Mouse (Mus musculus): ENCODE measurements at regions not wholly inside any gene's neighbourhood (a gene's known extent, or its start where the extent isn't known, plus 50 kb on each side); places are given as distances from the start of the nearest gene placed in this dataset.

GRCm38 (mm10) chr11:64746146-64746545 lies 232.7 kb upstream of the Elac2 start:
- H3K27me3 ChIP-seq: no peaks in the 10 kb centered on the region
- no peak overlapping the region for H3K27ac ChIP-seq
- no peak overlapping the region for H3K4me3 ChIP-seq
- ATAC-seq (ENCODE audit: borderline replicate concordance, extremely low read depth, low FRiP score, low TSS enrichment): no peak
- no peak overlapping the region for H3K4me2 ChIP-seq
- H3K9ac ChIP-seq: no peak overlapping the region
- WGBS: 57% methylated on average over 6 of the region's 6 CpGs
- H3K36me3 ChIP-seq: no peaks in the 10 kb centered on the region
- H3K4me1 ChIP-seq: no peaks in the 10 kb centered on the region
- no peaks in the 10 kb centered on the region for H3K9me3 ChIP-seq

GRCm38 (mm10) chr11:64749976-64750375 lies 228.9 kb upstream of the Elac2 start:
- no peaks in the 10 kb centered on the region for H3K36me3 ChIP-seq
- H3K4me2 ChIP-seq: no peak overlapping the region
- no peaks in the 10 kb centered on the region for H3K9me3 ChIP-seq
- no peak for ATAC-seq (ENCODE audit: borderline replicate concordance, extremely low read depth, low FRiP score, low TSS enrichment)
- H3K4me1 ChIP-seq: no peaks in the 10 kb centered on the region
- H3K27me3 ChIP-seq: no peaks in the 10 kb centered on the region
- H3K9ac ChIP-seq: no peak overlapping the region
- WGBS: 22% methylated on average over 9 of the region's 9 CpGs
- no peak overlapping the region for H3K4me3 ChIP-seq
- no peak overlapping the region for H3K27ac ChIP-seq

GRCm38 (mm10) chr11:64752299-64752698 lies 226.5 kb upstream of the Elac2 start:
- WGBS: 54% methylated on average over 3 of the region's 3 CpGs
- no peak for ATAC-seq (ENCODE audit: borderline replicate concordance, extremely low read depth, low FRiP score, low TSS enrichment)
- no peak overlapping the region for H3K9ac ChIP-seq

GRCm38 (mm10) chr11:64752816-64753215 lies 226.0 kb upstream of the Elac2 start:
- Histone ChIP-seq H3K4me2 (no peak overlapping the region), H3K9ac (no peak overlapping the region), H3K9me3 (no peaks in the 10 kb centered on the region), H3K36me3 (no peaks in the 10 kb centered on the region), H3K4me1 (no peaks in the 10 kb centered on the region), H3K27ac (no peak overlapping the region), H3K4me3 (no peak overlapping the region), H3K27me3 (no peaks in the 10 kb centered on the region)
- no peak for ATAC-seq (ENCODE audit: borderline replicate concordance, extremely low read depth, low FRiP score, low TSS enrichment)
- WGBS: 60% methylated on average over 7 of the region's 7 CpGs

More at GRCm38 (mm10) chr11:64752299-64752698, 226.5 kb upstream of the Elac2 start:
- Histone ChIP-seq H3K27me3 (no peaks in the 10 kb centered on the region), H3K36me3 (no peaks in the 10 kb centered on the region), H3K9me3 (no peaks in the 10 kb centered on the region), H3K4me2 (no peak overlapping the region), H3K4me1 (no peaks in the 10 kb centered on the region), H3K4me3 (no peak overlapping the region), H3K27ac (no peak overlapping the region)

GRCm38 (mm10) chr11:64754076-64754475 lies 224.8 kb upstream of the Elac2 start:
- Histone ChIP-seq H3K4me1 (no peaks in the 10 kb centered on the region), H3K27ac (no peak overlapping the region), H3K27me3 (no peaks in the 10 kb centered on the region), H3K9me3 (no peaks in the 10 kb centered on the region), H3K9ac (no peak overlapping the region), H3K4me3 (no peak overlapping the region), H3K36me3 (no peaks in the 10 kb centered on the region), H3K4me2 (no peak overlapping the region)
- ATAC-seq (ENCODE audit: borderline replicate concordance, extremely low read depth, low FRiP score, low TSS enrichment): no peak
- WGBS: 48% methylated on average over 5 of the region's 5 CpGs

GRCm38 (mm10) chr11:64755563-64755962 lies 223.3 kb upstream of the Elac2 start:
- no peaks in the 10 kb centered on the region for H3K9me3 ChIP-seq
- H3K4me1 ChIP-seq: no peaks in the 10 kb centered on the region
- H3K4me3 ChIP-seq: no peak overlapping the region
- ATAC-seq (ENCODE audit: borderline replicate concordance, extremely low read depth, low FRiP score, low TSS enrichment): no peak
- WGBS: 86% methylated on average over 1 of the region's 1 CpGs
- no peaks in the 10 kb centered on the region for H3K36me3 ChIP-seq
- H3K4me2 ChIP-seq: no peak overlapping the region
- H3K27ac ChIP-seq: no peak overlapping the region
- H3K9ac ChIP-seq: no peak overlapping the region
- no peaks in the 10 kb centered on the region for H3K27me3 ChIP-seq

GRCm38 (mm10) chr11:64760626-64761025 lies 218.2 kb upstream of the Elac2 start:
- H3K27me3 ChIP-seq: no peaks in the 10 kb centered on the region
- no peak overlapping the region for H3K4me3 ChIP-seq
- H3K4me1 ChIP-seq: no peaks in the 10 kb centered on the region
- no peak overlapping the region for H3K4me2 ChIP-seq
- H3K36me3 ChIP-seq: no peaks in the 10 kb centered on the region
- no peak overlapping the region for H3K27ac ChIP-seq
- H3K9me3 ChIP-seq: no peaks in the 10 kb centered on the region
- no peak overlapping the region for H3K9ac ChIP-seq
- no peak for ATAC-seq (ENCODE audit: borderline replicate concordance, extremely low read depth, low FRiP score, low TSS enrichment)
- WGBS: 81% methylated on average over 3 of the region's 3 CpGs

- Histone ChIP-seq H3K27ac (no peak overlapping the region), H3K4me2 (no peak overlapping the region), H3K36me3 (no peaks in the 10 kb centered on the region), H3K9me3 (no peaks in the 10 kb centered on the region), H3K4me3 (no peak overlapping the region), H3K4me1 (no peaks in the 10 kb centered on the region), H3K9ac (no peak overlapping the region), H3K27me3 (no peaks in the 10 kb centered on the region)
- WGBS: 72% methylated on average over 3 of the region's 3 CpGs
- no peak for ATAC-seq (ENCODE audit: borderline replicate concordance, extremely low read depth, low FRiP score, low TSS enrichment)
Measured at GRCm38 (mm10) chr11:64762755-64763154, 216.1 kb upstream of the Elac2 start.

GRCm38 (mm10) chr11:64764056-64764455 lies 214.8 kb upstream of the Elac2 start:
- Histone ChIP-seq H3K36me3 (no peaks in the 10 kb centered on the region), H3K9ac (no peak overlapping the region), H3K4me3 (no peak overlapping the region), H3K27ac (no peak overlapping the region), H3K4me1 (no peaks in the 10 kb centered on the region), H3K27me3 (no peaks in the 10 kb centered on the region), H3K4me2 (no peak overlapping the region), H3K9me3 (no peaks in the 10 kb centered on the region)
- ATAC-seq (ENCODE audit: borderline replicate concordance, extremely low read depth, low FRiP score, low TSS enrichment): no peak
- WGBS: 62% methylated on average over 6 of the region's 6 CpGs

GRCm38 (mm10) chr11:64776691-64777090 lies 202.1 kb upstream of the Elac2 start:
- no peaks in the 10 kb centered on the region; the same call in 1 of the 2 replicates for H3K27me3 ChIP-seq
- WGBS: 43% methylated on average over 5 of the region's 5 CpGs
- H3K4me3 ChIP-seq: no peak overlapping the region
- no peak for ATAC-seq (ENCODE audit: borderline replicate concordance, extremely low read depth, low FRiP score, low TSS enrichment)
- H3K4me1 ChIP-seq: no peaks in the 10 kb centered on the region
- H3K36me3 ChIP-seq: no peaks in the 10 kb centered on the region
- no peaks in the 10 kb centered on the region for H3K9me3 ChIP-seq
- no peak overlapping the region for H3K4me2 ChIP-seq
- H3K9ac ChIP-seq: no peak overlapping the region
- H3K27ac ChIP-seq: no peak overlapping the region

- WGBS: 49% methylated on average over 21 of the region's 21 CpGs
- H3K4me2 ChIP-seq: no peak overlapping the region
Measured at GRCm38 (mm10) chr11:64800246-64801121, 178.4 kb upstream of the Elac2 start.

GRCm38 (mm10) chr11:64801351-64801750 lies 177.5 kb upstream of the Elac2 start:
- no peak overlapping the region for H3K27ac ChIP-seq
- no peaks in the 10 kb centered on the region for H3K4me1 ChIP-seq
- no peak overlapping the region for H3K4me3 ChIP-seq
- no peak overlapping the region for H3K9ac ChIP-seq
- no peaks in the 10 kb centered on the region for H3K27me3 ChIP-seq
- no peak for ATAC-seq (ENCODE audit: borderline replicate concordance, extremely low read depth, low FRiP score, low TSS enrichment)
- WGBS: 56% methylated on average over 10 of the region's 10 CpGs
- no peaks in the 10 kb centered on the region for H3K36me3 ChIP-seq
- H3K4me2 ChIP-seq: no peak overlapping the region
- no peaks in the 10 kb centered on the region for H3K9me3 ChIP-seq

More at GRCm38 (mm10) chr11:64800246-64801121, 178.4 kb upstream of the Elac2 start:
- ATAC-seq (ENCODE audit: borderline replicate concordance, extremely low read depth, low FRiP score, low TSS enrichment): no peak
- no peaks in the 10 kb centered on the region for H3K4me1 ChIP-seq
- no peak overlapping the region for H3K9ac ChIP-seq
- no peaks in the 10 kb centered on the region for H3K9me3 ChIP-seq
- H3K27ac ChIP-seq: no peak overlapping the region
- no peaks in the 10 kb centered on the region for H3K36me3 ChIP-seq
- no peak overlapping the region for H3K4me3 ChIP-seq
- H3K27me3 ChIP-seq: no peaks in the 10 kb centered on the region
